In genomic region chr12:98039677-98040076, GRCm38 (mm10) we compare ENCODE assay signal across 16 mouse cellular contexts.
"Had no signal": no experiment of that assay in that cellular context is flagged by ENCODE, and none has a peak within 500 bp of the region (broad histone marks: within the 10 kb centered on the region; RNA-seq: fewer than 3 reads in every experiment).

No protein-coding gene starts in this region.

- H3K27me3 ChIP-seq: neural tube, embryonic 13.5 days; neural tube, embryonic 15.5 days; stomach, embryonic 15.5 days had no signal

- H3K9me3 ChIP-seq: neural tube, embryonic 13.5 days; neural tube, embryonic 15.5 days; stomach, embryonic 15.5 days had no signal

- DNase-seq: retina, postnatal 1 day; right cerebral cortex, adult 18-20 months; right cerebral cortex, postnatal 14 days; right cerebral cortex, postnatal 25 days; right cerebral cortex, postnatal 4 days; spleen, adult 18-20 months; thymus, adult 18-20 months; thymus, adult 2 months; thymus, postnatal 14 days; thymus, postnatal 25 days; thymus, postnatal 36 days; thymus, postnatal 4 days had no signal

- H3K4me1 ChIP-seq: neural tube, embryonic 13.5 days; neural tube, embryonic 15.5 days; stomach, embryonic 15.5 days had no signal

- H3K27ac ChIP-seq: neural tube, embryonic 13.5 days; neural tube, embryonic 15.5 days; stomach, embryonic 15.5 days; stomach, postnatal 0 days had no signal

- H3K36me3 ChIP-seq: neural tube, embryonic 13.5 days; neural tube, embryonic 15.5 days; stomach, embryonic 15.5 days had no signal

- H3K4me3 ChIP-seq: neural tube, embryonic 13.5 days; neural tube, embryonic 15.5 days; stomach, embryonic 15.5 days had no signal
